Mouse (Mus musculus) heart, embryonic 12.5 days (tissue): ENCODE measurements around the gene Mcts1. TPM values are rescaled to one million over a fixed set of nuclear protein-coding genes. Genes with fewer than 3 reads are reported as not detected.
A peak's percentile ranks its signal among the peaks of the same experiment; 100 is the strongest.

ENCODE experiments used
- ATAC-seq: fragments of 200-750 bp; cut with Nextera tagmentation; 2 replicates; pipeline ENCODE4 v1.8.0; 2017; ENCODE audit warnings: moderate TSS enrichment, moderate library complexity; ENCODE audit not compliant: insufficient number of reproducible peaks, low FRiP score
- H3K27ac ChIP-seq: fragments of 300-500 bp; sonication (generic); 2 replicates; pipeline ENCODE4 v1.5.1; 2016; ENCODE audit warnings: mild to moderate bottlenecking, moderate library complexity; ENCODE audit not compliant: poor library complexity, severe bottlenecking
- H3K27me3 ChIP-seq: fragments of 300-500 bp; sonication (generic); replicated peaks from 2 replicates; pipeline ENCODE4 v1.6.1; 2016; ENCODE audit warnings: mild to moderate bottlenecking, moderate library complexity
- H3K36me3 ChIP-seq: fragments of 300-500 bp; sonication (generic); 2 replicates; pipeline ENCODE4 v1.6.1; 2016; ENCODE audit warnings: mild to moderate bottlenecking, moderate library complexity
- H3K4me1 ChIP-seq: fragments of 300-500 bp; sonication (generic); replicated peaks from 2 replicates; pipeline ENCODE4 v1.6.1; 2016; ENCODE audit warnings: mild to moderate bottlenecking
- H3K4me2 ChIP-seq: fragments of 300-500 bp; sonication (generic); 2 replicates; pipeline ENCODE4 v1.6.1; 2016; ENCODE audit warnings: mild to moderate bottlenecking, moderate library complexity
- H3K4me3 ChIP-seq: fragments of 300-500 bp; sonication (generic); 2 replicates; pipeline ENCODE4 v1.5.1; 2016; ENCODE audit warnings: mild to moderate bottlenecking
- H3K9ac ChIP-seq: fragments of 300-500 bp; sonication (generic); 2 replicates; pipeline ENCODE4 v1.6.1; 2016; ENCODE audit warnings: mild to moderate bottlenecking, moderate library complexity
- H3K9me3 ChIP-seq: fragments of 300-500 bp; sonication (generic); replicated peaks from 2 replicates; pipeline ENCODE4 v1.6.1; 2016; ENCODE audit warnings: mild to moderate bottlenecking, moderate library complexity
- WGBS: fragments of 180-500 bp; shearing (Covaris S2); methylation state at CpG from one replicate; pipeline ENCODE4 v1.1.7; 2016; 5-methylcytosine and 5-hydroxymethylcytosine counted together
- polyA plus RNA-seq: library from polyadenylated mRNA; unstranded; fragments of >200 nt; fragmentation: Nextera tagmentation; extraction: Ambion mirVana; gene quantifications from 2 replicates; pipeline ENCODE4 v1.2.1, GENCODE M21; 2016

Gene Mcts1
- polyA plus RNA-seq, 1 experiment from 2014 or later: 58.9 TPM

- no peak overlapping the region for H3K27ac ChIP-seq
- no peak for ATAC-seq
- no peak overlapping the region for H3K4me3 ChIP-seq
- no peak overlapping the region for H3K4me2 ChIP-seq
- H3K27me3 ChIP-seq: no peaks in the 10 kb centered on the region
- no peaks in the 10 kb centered on the region for H3K36me3 ChIP-seq
- no peaks in the 10 kb centered on the region for H3K9me3 ChIP-seq
- H3K4me1 ChIP-seq: 0 out of 2 replicates have a peak, but pooled peaks cover 4% of the 10 kb centered on the region
- no peak overlapping the region for H3K9ac ChIP-seq
- 76% methylated on average over 3 of the region's 3 CpGs for whole genome bisulfite sequencing
Observed at GRCm38 (mm10) chrX:38591749-38592148, 8.6 kb upstream of the Mcts1 start.

GRCm38 (mm10) chrX:38593180-38593889 lies 7.0 kb upstream of the Mcts1 start:
- Histone ChIP-seq H3K9me3 (no peaks in the 10 kb centered on the region), H3K27ac (no peak overlapping the region; the same call in 1 of the 2 replicates), H3K4me3 (no peak overlapping the region), H3K4me1 (0 out of 2 replicates have a peak, but pooled peaks cover 4% of the 10 kb centered on the region), H3K36me3 (no peaks in the 10 kb centered on the region), H3K27me3 (no peaks in the 10 kb centered on the region), H3K9ac (no peak overlapping the region), H3K4me2 (no peak overlapping the region)
- 44% methylated on average over 5 of the region's 5 CpGs for WGBS
- no peak for ATAC-seq

- H3K27me3 ChIP-seq: no peaks in the 10 kb centered on the region
- H3K4me2 ChIP-seq: peak overlapping the region; percentile 72
- ATAC-seq: no peak
- H3K9ac ChIP-seq: peak overlapping the region; percentile 65
- H3K4me1 ChIP-seq: no peaks in the 10 kb centered on the region
- no peaks in the 10 kb centered on the region for H3K9me3 ChIP-seq
- peak overlapping the region; percentile 59 for H3K4me3 ChIP-seq
- WGBS: 17% methylated on average over 3 of the region's 3 CpGs
- H3K36me3 ChIP-seq: no peaks in the 10 kb centered on the region
- peak overlapping the region; percentile 82 for H3K27ac ChIP-seq
Observed at GRCm38 (mm10) chrX:38600995-38601369, 604 bp downstream of the Mcts1 start.

- Histone ChIP-seq H3K27ac (peak within 1 kb of the TSS; percentile 87), H3K4me2 (peak within 1 kb of the TSS; percentile 60), H3K27me3 (no peaks in the 10 kb centered on the region), H3K36me3 (no peaks in the 10 kb centered on the region), H3K9me3 (no peaks in the 10 kb centered on the region), H3K9ac (peak within 1 kb of the TSS; percentile 74), H3K4me1 (0 out of 2 replicates have a peak, but pooled peaks cover 3% of the 10 kb centered on the region), H3K4me3 (peak within 1 kb of the TSS; percentile 58)
- WGBS: 15% methylated on average over 39 of the region's 43 CpGs
- ATAC-seq: peak; percentile 100
Observed at GRCm38 (mm10) chrX:38634801-38635637, 34.6 kb downstream of the Mcts1 start, which contains the start of gene C1galt1c1. Gene C1galt1c1 (minus strand): TSS chrX:38635087.

- Histone ChIP-seq H3K9me3 (no peaks in the 10 kb centered on the region), H3K27me3 (no peaks in the 10 kb centered on the region), H3K4me2 (peak overlapping the region; percentile 60), H3K27ac (no peak overlapping the region), H3K4me1 (0 out of 2 replicates have a peak, but pooled peaks cover 3% of the 10 kb centered on the region), H3K9ac (no peak overlapping the region), H3K4me3 (peak overlapping the region; percentile 58), H3K36me3 (no peaks in the 10 kb centered on the region)
- ATAC-seq: no peak
Observed at GRCm38 (mm10) chrX:38635638-38635931, 35.2 kb downstream of the Mcts1 start.

- 20% methylated on average over 4 of the region's 4 CpGs for WGBS
- Histone ChIP-seq H3K27ac (no peak overlapping the region), H3K4me1 (no peaks in the 10 kb centered on the region), H3K27me3 (no peaks in the 10 kb centered on the region), H3K4me2 (no peak overlapping the region), H3K4me3 (no peak overlapping the region), H3K9ac (no peak overlapping the region), H3K9me3 (no peaks in the 10 kb centered on the region), H3K36me3 (no peaks in the 10 kb centered on the region)
- ATAC-seq: no peak
Observed at GRCm38 (mm10) chrX:38641435-38641834, 41.1 kb downstream of the Mcts1 start.

- Histone ChIP-seq H3K4me1 (no peaks in the 10 kb centered on the region), H3K36me3 (no peaks in the 10 kb centered on the region), H3K27ac (no peak overlapping the region), H3K9me3 (no peaks in the 10 kb centered on the region), H3K4me2 (no peak overlapping the region), H3K4me3 (no peak overlapping the region), H3K9ac (no peak overlapping the region), H3K27me3 (no peaks in the 10 kb centered on the region)
- 57% methylated on average over 4 of the region's 4 CpGs for WGBS
- ATAC-seq: no peak
Observed at GRCm38 (mm10) chrX:38642183-38642582, 41.8 kb downstream of the Mcts1 start.

GRCm38 (mm10) chrX:38650404-38651039 lies 50.1 kb downstream of the Mcts1 start:
- no peaks in the 10 kb centered on the region for H3K36me3 ChIP-seq
- H3K9me3 ChIP-seq: peaks cover 7% of the 10 kb centered on the region; the same call in 1 of the 2 replicates
- no peak for ATAC-seq
- no peak overlapping the region for H3K27ac ChIP-seq
- WGBS: 58% methylated on average over 9 of the region's 9 CpGs
- H3K4me2 ChIP-seq: no peak overlapping the region
- H3K4me3 ChIP-seq: no peak overlapping the region
- H3K4me1 ChIP-seq: no peaks in the 10 kb centered on the region
- no peak overlapping the region for H3K9ac ChIP-seq
- H3K27me3 ChIP-seq: no peaks in the 10 kb centered on the region

GRCm38 (mm10) chrX:38651167-38651566 lies 50.8 kb downstream of the Mcts1 start:
- WGBS: 49% methylated on average over 5 of the region's 7 CpGs
- Histone ChIP-seq H3K9ac (no peak overlapping the region), H3K27ac (no peak overlapping the region), H3K9me3 (peaks cover 7% of the 10 kb centered on the region; the same call in 1 of the 2 replicates), H3K36me3 (no peaks in the 10 kb centered on the region), H3K4me1 (no peaks in the 10 kb centered on the region), H3K4me2 (no peak overlapping the region), H3K27me3 (no peaks in the 10 kb centered on the region), H3K4me3 (no peak overlapping the region)
- no peak for ATAC-seq

GRCm38 (mm10) chrX:38653181-38653580 lies 52.8 kb downstream of the Mcts1 start:
- Histone ChIP-seq H3K27ac (no peak overlapping the region), H3K4me2 (no peak overlapping the region), H3K9ac (no peak overlapping the region), H3K27me3 (no peaks in the 10 kb centered on the region), H3K36me3 (no peaks in the 10 kb centered on the region), H3K4me1 (no peaks in the 10 kb centered on the region), H3K9me3 (peaks cover 7% of the 10 kb centered on the region; the same call in 1 of the 2 replicates), H3K4me3 (no peak overlapping the region)
- 46% methylated on average over 1 of the region's 1 CpGs for WGBS
- ATAC-seq: no peak

- H3K27ac ChIP-seq: no peak overlapping the region
- H3K36me3 ChIP-seq: no peaks in the 10 kb centered on the region
- no peak overlapping the region for H3K9ac ChIP-seq
- 77% methylated on average over 5 of the region's 5 CpGs for WGBS
- H3K4me1 ChIP-seq: no peaks in the 10 kb centered on the region
- no peak overlapping the region for H3K4me2 ChIP-seq
- H3K27me3 ChIP-seq: no peaks in the 10 kb centered on the region
- no peak overlapping the region for H3K4me3 ChIP-seq
- no peak for ATAC-seq
- peaks cover 7% of the 10 kb centered on the region; the same call in 1 of the 2 replicates for H3K9me3 ChIP-seq
Observed at GRCm38 (mm10) chrX:38654681-38655080, 54.3 kb downstream of the Mcts1 start.
